Mouse (Mus musculus) neural tube, embryonic 14.5 days (tissue): ENCODE data around the gene Mctp2. TPM values are rescaled to one million over a fixed set of nuclear protein-coding genes. Genes with fewer than 3 reads are reported as not detected.

Experiments
- ATAC-seq: fragments of 200-750 bp; cut with Nextera tagmentation; 2 replicates; pipeline ENCODE4 v1.8.0; 2017; ENCODE audit warnings: low read depth, mild to moderate bottlenecking, moderate TSS enrichment, moderate library complexity
- H3K27ac ChIP-seq: fragments of 300-500 bp; sonication (generic); 2 replicates; pipeline ENCODE4 v1.5.1; 2014; ENCODE audit warnings: low read depth, mild to moderate bottlenecking, control low read depth, low read length, moderate library complexity, mixed read lengths
- H3K27me3 ChIP-seq: fragments of 300-500 bp; sonication (generic); 2 replicates; pipeline ENCODE4 v1.6.1; 2014; ENCODE audit warnings: low read length; ENCODE audit not compliant: control insufficient read depth, insufficient read depth
- H3K36me3 ChIP-seq: fragments of 300-500 bp; sonication (generic); 2 replicates; pipeline ENCODE4 v1.6.1; 2014; ENCODE audit warnings: low read length, mixed read lengths; ENCODE audit not compliant: control insufficient read depth, insufficient read depth
- H3K4me1 ChIP-seq: fragments of 300-500 bp; sonication (generic); 2 replicates; pipeline ENCODE4 v1.6.1; 2014; ENCODE audit warnings: low read length; ENCODE audit not compliant: control insufficient read depth, insufficient read depth
- H3K4me2 ChIP-seq: fragments of 300-500 bp; sonication (generic); 2 replicates; pipeline ENCODE4 v1.6.1; 2014; ENCODE audit warnings: mild to moderate bottlenecking, low read depth, low read length, control low read depth
- H3K4me3 ChIP-seq: fragments of 300-500 bp; sonication (generic); 2 replicates; pipeline ENCODE4 v1.5.1; 2014; ENCODE audit warnings: low read depth, low read length, control low read depth, mixed read lengths
- H3K9ac ChIP-seq: fragments of 300-500 bp; sonication (generic); replicated peaks from 2 replicates; pipeline ENCODE4 v1.6.1; 2014; ENCODE audit warnings: low read depth, mild to moderate bottlenecking, control low read depth, low read length, mixed read lengths
- H3K9me3 ChIP-seq: fragments of 300-500 bp; sonication (generic); 2 replicates; pipeline ENCODE4 v1.6.1; 2016; ENCODE audit warnings: low read length; ENCODE audit not compliant: control insufficient read depth
- WGBS: fragments of 180-500 bp; shearing (Covaris S2); extraction: QIAGEN DNeasy Blood & Tissue Kit; methylation state at CpG from one replicate; pipeline ENCODE4 v1.1.7; 2014; 5-methylcytosine and 5-hydroxymethylcytosine counted together
- polyA plus RNA-seq: library from polyadenylated mRNA; unstranded; fragments of >200 nt; fragmentation: Nextera tagmentation; extraction: Ambion mirVana; gene quantifications from 2 replicates; pipeline ENCODE4 v1.2.1, GENCODE M21; 2014

The Mctp2 gene
- polyA plus RNA-seq, 1 experiment from 2014 or later = 1.9 TPM

DNA sequence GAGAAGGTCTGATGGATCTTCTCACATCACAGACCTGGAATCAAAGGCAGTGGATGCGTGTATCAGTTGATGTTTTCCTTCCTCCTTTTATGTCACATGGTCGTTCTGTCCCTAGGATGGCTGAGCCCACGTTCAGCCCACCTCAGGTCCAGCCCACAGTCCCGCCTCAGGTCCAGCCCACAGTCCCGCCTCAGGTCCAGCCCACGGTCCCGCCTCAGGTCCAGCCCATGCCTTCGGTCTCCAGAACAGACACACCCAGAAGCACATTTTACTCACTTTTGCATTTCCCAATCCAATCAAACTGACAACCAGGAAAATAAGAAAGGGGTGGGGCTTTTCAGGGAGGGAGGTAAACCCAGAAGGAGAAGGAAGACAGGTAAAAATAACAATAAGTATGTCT lies 5.2 kb upstream of the Mctp2 start:
- Histone ChIP-seq H3K4me1 (peaks cover 3% of the 10 kb centered on the region; the same call in 1 of the 2 replicates), H3K4me3 (no peak overlapping the region), H3K36me3 (no peaks in the 10 kb centered on the region), H3K9ac (no peak overlapping the region), H3K9me3 (no peaks in the 10 kb centered on the region), H3K27ac (no peak overlapping the region), H3K4me2 (no peak overlapping the region), H3K27me3 (peaks cover 2% of the 10 kb centered on the region; the same call in 1 of the 2 replicates)
- no peak for ATAC-seq
- WGBS = 65% methylated on average over 8 of the region's 8 CpGs

DNA sequence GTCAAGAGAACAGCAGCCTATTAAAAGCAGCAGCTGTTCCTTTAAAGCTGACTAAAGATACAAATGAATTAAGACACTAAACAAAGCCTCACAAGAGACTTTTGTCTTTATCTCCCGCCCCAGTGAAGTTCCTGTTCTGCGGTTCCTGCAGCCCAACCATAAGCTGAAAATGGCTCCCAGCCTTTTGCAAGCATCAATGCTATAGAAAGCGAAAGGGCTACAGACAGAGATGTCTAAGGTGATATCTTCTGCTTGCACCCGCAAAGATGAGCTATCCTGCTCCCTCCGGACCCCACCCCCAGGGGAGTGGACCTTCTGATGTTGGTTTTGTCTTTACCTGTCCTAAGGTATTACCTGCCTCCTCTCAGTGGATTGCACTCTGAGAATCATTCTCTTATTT lies 1.7 kb upstream of the Mctp2 start:
- WGBS = 72% methylated on average over 5 of the region's 5 CpGs
- H3K4me3 ChIP-seq = no peak overlapping the region
- no peak for ATAC-seq
- no peak overlapping the region for H3K27ac ChIP-seq
- no peak overlapping the region for H3K9ac ChIP-seq
- H3K4me2 ChIP-seq = no peak overlapping the region
- H3K27me3 ChIP-seq = peaks cover 10% of the 10 kb centered on the region; the same call in 1 of the 2 replicates
- no peaks in the 10 kb centered on the region for H3K36me3 ChIP-seq
- H3K9me3 ChIP-seq = no peaks in the 10 kb centered on the region
- H3K4me1 ChIP-seq = peaks cover 14% of the 10 kb centered on the region

DNA sequence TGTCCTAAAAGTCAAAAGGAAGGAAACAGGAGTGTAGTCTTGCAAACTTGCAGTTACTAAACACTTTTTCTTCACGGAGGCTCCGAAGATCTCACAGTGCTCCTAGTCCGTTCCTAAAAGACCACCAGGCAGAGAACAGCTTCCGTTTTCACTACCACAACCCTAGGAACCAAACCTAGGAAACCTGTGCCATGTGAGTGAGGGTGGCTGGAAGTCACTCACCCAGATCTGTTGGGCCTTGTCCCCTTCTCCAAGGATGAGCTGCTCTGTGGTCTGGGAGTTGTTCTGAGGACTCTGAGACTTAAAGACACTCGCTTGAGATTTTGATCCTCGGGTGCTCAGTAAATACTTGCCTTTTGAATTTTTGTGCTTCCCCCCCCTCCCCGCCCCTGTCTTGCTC lies 439 bp upstream of the Mctp2 start:
- H3K27ac ChIP-seq = no peak overlapping the region
- peak overlapping the region; percentile 42 for H3K4me3 ChIP-seq
- peaks cover 14% of the 10 kb centered on the region for H3K4me1 ChIP-seq
- H3K9me3 ChIP-seq = no peaks in the 10 kb centered on the region
- peak overlapping the region; percentile 96 for H3K4me2 ChIP-seq
- ATAC-seq = no peak
- peaks cover 10% of the 10 kb centered on the region; the same call in 1 of the 2 replicates for H3K27me3 ChIP-seq
- H3K36me3 ChIP-seq = no peaks in the 10 kb centered on the region
- WGBS = 12% methylated on average over 7 of the region's 7 CpGs
- H3K9ac ChIP-seq = no peak overlapping the region

GRCm38 (mm10) chr7:72305971-72306370 lies 437 bp downstream of the Mctp2 start:
- 2% methylated on average over 14 of the region's 14 CpGs for WGBS

GRCm38 (mm10) chr7:72301667-72302066 lies 4.7 kb downstream of the Mctp2 start:
- peaks cover 11% of the 10 kb centered on the region for H3K4me1 ChIP-seq
- 70% methylated on average over 4 of the region's 4 CpGs for WGBS
- no peak overlapping the region for H3K27ac ChIP-seq
- H3K36me3 ChIP-seq = no peaks in the 10 kb centered on the region
- ATAC-seq = no peak
- H3K4me2 ChIP-seq = no peak overlapping the region
- no peak overlapping the region for H3K9ac ChIP-seq
- no peaks in the 10 kb centered on the region for H3K9me3 ChIP-seq
- no peak overlapping the region for H3K4me3 ChIP-seq
- peaks cover 8% of the 10 kb centered on the region; the same call in 1 of the 2 replicates for H3K27me3 ChIP-seq

More at GRCm38 (mm10) chr7:72305971-72306370, 437 bp downstream of the Mctp2 start:
- Histone ChIP-seq H3K9me3 (no peaks in the 10 kb centered on the region), H3K4me2 (peak overlapping the region; percentile 96), H3K4me3 (peak overlapping the region; percentile 42), H3K27me3 (peaks cover 10% of the 10 kb centered on the region; the same call in 1 of the 2 replicates), H3K4me1 (peaks cover 14% of the 10 kb centered on the region), H3K9ac (0 out of 2 replicates have a peak overlapping the region, but pooled peaks have one; percentile 44), H3K36me3 (no peaks in the 10 kb centered on the region), H3K27ac (no peak overlapping the region)
- no peak for ATAC-seq

DNA sequence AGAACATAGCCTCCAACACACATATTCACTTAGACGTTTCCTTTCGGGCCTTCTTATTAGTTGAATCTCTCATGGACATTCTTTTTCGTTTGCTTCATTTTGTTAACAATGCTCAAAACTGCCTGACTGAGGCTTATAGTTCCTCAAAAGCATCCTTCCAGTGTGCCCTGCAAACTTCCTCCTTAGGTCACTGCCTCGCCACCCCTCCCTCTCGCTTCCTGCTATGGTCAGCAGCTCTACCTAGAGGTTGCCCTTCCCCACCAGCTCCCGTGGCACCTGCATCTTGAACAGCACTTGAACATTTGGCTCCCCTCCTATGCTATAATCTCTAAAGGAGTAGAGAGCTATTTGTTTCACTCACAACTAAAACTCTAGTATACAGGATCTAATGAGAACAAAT lies 6.7 kb downstream of the Mctp2 start:
- Histone ChIP-seq H3K9ac (no peak overlapping the region), H3K4me3 (no peak overlapping the region), H3K9me3 (no peaks in the 10 kb centered on the region), H3K27me3 (no peaks in the 10 kb centered on the region), H3K27ac (no peak overlapping the region), H3K4me1 (no peaks in the 10 kb centered on the region), H3K4me2 (no peak overlapping the region), H3K36me3 (no peaks in the 10 kb centered on the region)
- ATAC-seq = no peak
- 90% methylated on average over 6 of the region's 6 CpGs for WGBS

DNA sequence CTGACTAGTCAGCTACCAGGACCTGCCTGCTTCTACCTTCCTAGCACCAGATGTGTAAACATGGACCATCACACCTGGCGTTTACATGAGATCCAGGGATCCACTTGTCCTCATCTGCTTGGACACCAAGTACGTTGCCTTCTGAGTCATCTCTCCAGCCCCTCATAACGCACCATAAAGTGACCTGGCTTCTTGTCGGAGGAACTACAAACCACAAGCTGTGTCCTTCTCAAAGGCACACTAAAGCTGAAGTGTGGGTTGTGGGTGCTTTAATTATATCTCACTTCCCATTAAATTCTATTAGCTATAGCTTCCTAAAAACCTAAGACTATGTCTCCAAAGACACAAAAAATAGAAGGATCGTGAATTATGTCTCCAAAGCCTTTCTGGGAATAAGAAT lies 9.4 kb downstream of the Mctp2 start:
- no peak for ATAC-seq
- H3K4me3 ChIP-seq = no peak overlapping the region
- no peaks in the 10 kb centered on the region for H3K9me3 ChIP-seq
- H3K36me3 ChIP-seq = no peaks in the 10 kb centered on the region
- peaks cover 3% of the 10 kb centered on the region; the same call in 1 of the 2 replicates for H3K4me1 ChIP-seq
- WGBS = 88% methylated on average over 5 of the region's 5 CpGs
- no peak overlapping the region for H3K27ac ChIP-seq
- no peaks in the 10 kb centered on the region for H3K27me3 ChIP-seq
- H3K4me2 ChIP-seq = no peak overlapping the region
- no peak overlapping the region for H3K9ac ChIP-seq

GRCm38 (mm10) chr7:72296171-72296570 lies 10.2 kb downstream of the Mctp2 start:
- no peaks in the 10 kb centered on the region for H3K27me3 ChIP-seq
- no peaks in the 10 kb centered on the region for H3K36me3 ChIP-seq
- no peak overlapping the region for H3K9ac ChIP-seq
- no peak overlapping the region for H3K4me3 ChIP-seq
- no peaks in the 10 kb centered on the region for H3K9me3 ChIP-seq
- ATAC-seq = no peak
- H3K27ac ChIP-seq = no peak overlapping the region
- no peak overlapping the region for H3K4me2 ChIP-seq
- peaks cover 3% of the 10 kb centered on the region; the same call in 1 of the 2 replicates for H3K4me1 ChIP-seq
- 20% methylated on average over 2 of the region's 2 CpGs for WGBS

DNA sequence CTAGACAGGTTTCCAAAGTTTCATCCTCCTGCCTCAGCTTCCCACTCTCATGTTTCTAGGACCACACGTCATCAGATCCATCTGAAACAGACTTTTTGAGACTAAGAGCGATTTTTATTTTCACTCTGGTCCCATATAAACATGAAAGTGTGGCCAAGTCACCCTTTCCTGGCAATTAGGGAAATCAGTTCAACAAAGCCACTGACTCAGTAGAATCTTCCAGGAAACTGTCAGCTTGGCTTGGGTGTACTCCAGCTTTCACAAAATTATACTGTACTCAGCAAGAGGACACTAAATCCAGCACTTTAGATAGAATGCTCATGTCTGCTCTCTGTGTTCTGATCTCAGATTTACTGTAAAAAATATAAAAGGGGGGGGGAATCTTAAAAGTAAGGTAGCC lies 11.5 kb downstream of the Mctp2 start:
- 69% methylated on average over 2 of the region's 2 CpGs for WGBS
- H3K27ac ChIP-seq = no peak overlapping the region
- no peaks in the 10 kb centered on the region for H3K27me3 ChIP-seq
- H3K9me3 ChIP-seq = no peaks in the 10 kb centered on the region
- H3K9ac ChIP-seq = no peak overlapping the region
- no peaks in the 10 kb centered on the region for H3K36me3 ChIP-seq
- H3K4me2 ChIP-seq = no peak overlapping the region
- no peak for ATAC-seq
- peaks cover 3% of the 10 kb centered on the region; the same call in 1 of the 2 replicates for H3K4me1 ChIP-seq
- no peak overlapping the region for H3K4me3 ChIP-seq
